Comparison of ENCODE assay signal across 10 mouse cellular contexts in the genomic region with DNA sequence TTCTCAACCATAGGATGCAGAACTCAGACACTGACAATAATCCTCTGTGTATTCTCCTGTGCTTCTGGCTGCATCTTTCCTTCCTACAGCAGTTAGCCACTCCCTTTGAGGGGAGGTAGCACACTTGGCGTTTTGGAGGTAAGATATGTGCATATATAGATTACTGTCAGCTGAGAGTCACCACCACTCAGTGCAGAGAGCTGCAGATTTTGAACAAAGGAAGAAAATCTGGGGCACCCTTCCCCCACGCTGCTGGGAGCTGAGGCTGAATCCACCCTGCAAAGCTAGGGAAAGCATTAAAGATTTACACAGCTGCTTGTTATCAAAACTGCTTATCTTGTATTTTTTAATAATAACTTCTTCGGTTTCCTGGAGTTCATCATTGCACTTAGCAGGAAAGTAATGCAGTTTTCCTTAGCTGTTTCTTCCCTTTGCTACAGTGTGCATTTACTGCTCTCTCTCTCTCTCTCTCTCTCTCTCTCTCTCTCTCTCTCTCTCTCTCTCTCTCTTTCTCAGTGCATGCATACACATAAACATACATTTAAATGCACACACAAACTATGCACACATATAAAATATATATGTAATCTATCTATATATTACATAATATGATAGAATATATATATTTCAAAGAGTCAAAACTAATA.
DNase-seq lines count a peak whose midpoint lies in the region; ATAC-seq and TF ChIP-seq lines count a peak whose summit lies in the region.
"Had no signal": no experiment of that assay in that cellular context is flagged by ENCODE, and none has a peak within 500 bp of the region (broad histone marks: within the 10 kb centered on the region; RNA-seq: fewer than 3 reads in every experiment).

No protein-coding gene starts in this region.

- ATAC-seq in intestine, embryonic 15.5 days: 0 out of 2 replicates have a peak, but pooled peaks have one; percentile 31
- ATAC-seq in intestine, postnatal 0 days: no peak

- no peak for TF ChIP-seq CTCF in intestine, postnatal 0 days (IDR thresholded peaks at IDR 0.05; ENCODE audit: low read depth)

- no peaks in the 10 kb centered on the region for H3K4me1 ChIP-seq in intestine, embryonic 15.5 days (replicated peaks)
- H3K4me1 ChIP-seq in intestine, postnatal 0 days (replicated peaks; ENCODE audit: control insufficient read depth, insufficient read depth, low read length): no peaks in the 10 kb centered on the region
- H3K4me1 ChIP-seq: megakaryocyte, embryonic 14.5 days had no signal

- peak; percentile 32 to 69 for DNase-seq in frontal cortex, adult 2 months (ENCODE audit: extremely low spot score in 1 of 2, low spot score in 1 of 2)
- DNase-seq in left cerebral cortex, postnatal 36 days (ENCODE audit: low spot score in 2 of 2): peak; percentile 29 to 38
- DNase-seq in right cerebral cortex, postnatal 14 days: peak; percentile 56
- no peak for DNase-seq in lung, postnatal 4 days
- no peak for DNase-seq in kidney, postnatal 4 days
- no peak for DNase-seq in adipocyte (ENCODE audit: low spot score)
- DNase-seq: cerebellum, adult 2 months had no signal

- no peak overlapping the region for H3K4me2 ChIP-seq in intestine, embryonic 15.5 days (replicated peaks)
- H3K4me2 ChIP-seq in intestine, postnatal 0 days (replicated peaks; ENCODE audit: low read depth): no peak overlapping the region

- no peak overlapping the region for H3K4me3 ChIP-seq in intestine, embryonic 15.5 days (replicated peaks)
- H3K4me3 ChIP-seq in intestine, postnatal 0 days (ENCODE audit: low read depth, low read length): no peak overlapping the region
- H3K4me3 ChIP-seq: megakaryocyte, embryonic 14.5 days had no signal

- no peaks in the 10 kb centered on the region for H3K36me3 ChIP-seq in intestine, embryonic 15.5 days
- H3K36me3 ChIP-seq in intestine, postnatal 0 days (ENCODE audit: control insufficient read depth, insufficient read depth): no peaks in the 10 kb centered on the region

- 25% methylated on average over 3 of the region's 3 CpGs for WGBS in intestine, embryonic 15.5 days
- 17% methylated on average over 3 of the region's 3 CpGs for WGBS in intestine, postnatal 0 days

- intact Hi-C loops in left cerebral cortex, postnatal 36 days (cut with DNase I): no loop called here

- no peak overlapping the region for H3K9ac ChIP-seq in intestine, embryonic 15.5 days
- no peak overlapping the region for H3K9ac ChIP-seq in intestine, postnatal 0 days (ENCODE audit: low read depth, low read length)

- H3K9me3 ChIP-seq in intestine, embryonic 15.5 days: no peaks in the 10 kb centered on the region
- no peaks in the 10 kb centered on the region for H3K9me3 ChIP-seq in intestine, postnatal 0 days (ENCODE audit: control insufficient read depth)
- H3K9me3 ChIP-seq: megakaryocyte, embryonic 14.5 days had no signal

- H3K27me3 ChIP-seq in intestine, embryonic 15.5 days (replicated peaks): no peaks in the 10 kb centered on the region
- H3K27me3 ChIP-seq in intestine, postnatal 0 days (replicated peaks; ENCODE audit: control insufficient read depth, insufficient read depth, low read length): no peaks in the 10 kb centered on the region
- H3K27me3 ChIP-seq: megakaryocyte, embryonic 14.5 days had no signal

- H3K27ac ChIP-seq in intestine, embryonic 15.5 days: no peak overlapping the region
- no peak overlapping the region for H3K27ac ChIP-seq in intestine, postnatal 0 days (ENCODE audit: low read depth, low read length)

Comparison
In these comparisons a context has a peak if more than half of its experiments do, and no peak if none do; other contexts are left out.
1. DNase-seq: peak in frontal cortex, adult 2 months (2 of 2), left cerebral cortex, postnatal 36 days (2 of 2) and right cerebral cortex, postnatal 14 days (single experiment); none in lung, postnatal 4 days (0 of 2), kidney, postnatal 4 days (0 of 2) and adipocyte (single experiment).